Mouse (Mus musculus): ENCODE data around the gene Aldh1l1. TPM values are rescaled to one million over a fixed set of nuclear protein-coding genes. Genes with fewer than 3 reads are reported as not detected.

The Aldh1l1 gene
- polyA plus RNA-seq, 1 experiment from 2014 or later, result 1.2 TPM

GRCm38 (mm10) chr6:90582331-90582730 is 96.1 kb downstream of the Aldh1l1 start:
- Histone ChIP-seq H3K9me3 (ENCODE audit: control insufficient read depth, low read length) (no peaks in the 10 kb centered on the region), H3K4me2 (ENCODE audit: low read depth, low read length, severe bottlenecking) (no peak overlapping the region), H3K27me3 (ENCODE audit: control insufficient read depth, insufficient read depth, low read length) (no peaks in the 10 kb centered on the region), H3K4me1 (replicated peaks; ENCODE audit: control insufficient read depth, insufficient read depth, low read length) (no peaks in the 10 kb centered on the region), H3K27ac (ENCODE audit: low read depth, low read length) (no peak overlapping the region), H3K9ac (ENCODE audit: low read length) (no peak overlapping the region), H3K36me3 (ENCODE audit: control insufficient read depth, insufficient read depth, low read length) (no peaks in the 10 kb centered on the region), H3K4me3 (ENCODE audit: low read depth, low read length) (no peak overlapping the region)
- WGBS, result 77% methylated on average over 2 of the region's 2 CpGs
- DNase-seq (ENCODE audit: low spot score) (no peak), ATAC-seq (replicated peaks; ENCODE audit: low FRiP score) (no peak)

GRCm38 (mm10) chr6:90588113-90588512 is 101.9 kb downstream of the Aldh1l1 start:
- ATAC-seq (replicated peaks; ENCODE audit: low FRiP score) (no peak), DNase-seq (ENCODE audit: low spot score) (no peak)
- Histone ChIP-seq H3K9me3 (ENCODE audit: control insufficient read depth, low read length) (no peaks in the 10 kb centered on the region), H3K4me3 (ENCODE audit: low read depth, low read length) (no peak overlapping the region), H3K4me2 (ENCODE audit: low read depth, low read length, severe bottlenecking) (no peak overlapping the region), H3K9ac (ENCODE audit: low read length) (no peak overlapping the region), H3K36me3 (ENCODE audit: control insufficient read depth, insufficient read depth, low read length) (no peaks in the 10 kb centered on the region), H3K27me3 (ENCODE audit: control insufficient read depth, insufficient read depth, low read length) (no peaks in the 10 kb centered on the region), H3K4me1 (replicated peaks; ENCODE audit: control insufficient read depth, insufficient read depth, low read length) (no peaks in the 10 kb centered on the region), H3K27ac (ENCODE audit: low read depth, low read length) (no peak overlapping the region)
- 72% methylated on average over 5 of the region's 5 CpGs for WGBS

GRCm38 (mm10) chr6:90590707-90591106 is 104.5 kb downstream of the Aldh1l1 start:
- WGBS, result 78% methylated on average over 1 of the region's 1 CpGs
- no peaks in the 10 kb centered on the region for H3K4me1 ChIP-seq (replicated peaks; ENCODE audit: control insufficient read depth, insufficient read depth, low read length)
- H3K36me3 ChIP-seq (ENCODE audit: control insufficient read depth, insufficient read depth, low read length), result no peaks in the 10 kb centered on the region
- H3K27me3 ChIP-seq (ENCODE audit: control insufficient read depth, insufficient read depth, low read length), result no peaks in the 10 kb centered on the region
- H3K9me3 ChIP-seq (ENCODE audit: control insufficient read depth, low read length), result no peaks in the 10 kb centered on the region
- no peak overlapping the region for H3K9ac ChIP-seq (ENCODE audit: low read length)
- ATAC-seq (replicated peaks; ENCODE audit: low FRiP score), result no peak
- DNase-seq (ENCODE audit: low spot score), result no peak
- H3K4me3 ChIP-seq (ENCODE audit: low read depth, low read length), result no peak overlapping the region
- H3K4me2 ChIP-seq (ENCODE audit: low read depth, low read length, severe bottlenecking), result no peak overlapping the region
- H3K27ac ChIP-seq (ENCODE audit: low read depth, low read length), result no peak overlapping the region

- Histone ChIP-seq H3K9me3 (ENCODE audit: control insufficient read depth, low read length) (no peaks in the 10 kb centered on the region), H3K27ac (ENCODE audit: low read depth, low read length) (no peak overlapping the region), H3K4me1 (replicated peaks; ENCODE audit: control insufficient read depth, insufficient read depth, low read length) (no peaks in the 10 kb centered on the region), H3K27me3 (ENCODE audit: control insufficient read depth, insufficient read depth, low read length) (no peaks in the 10 kb centered on the region), H3K4me3 (ENCODE audit: low read depth, low read length) (no peak overlapping the region), H3K36me3 (ENCODE audit: control insufficient read depth, insufficient read depth, low read length) (no peaks in the 10 kb centered on the region), H3K9ac (ENCODE audit: low read length) (no peak overlapping the region), H3K4me2 (ENCODE audit: low read depth, low read length, severe bottlenecking) (no peak overlapping the region)
- ATAC-seq (replicated peaks; ENCODE audit: low FRiP score) (no peak), DNase-seq (ENCODE audit: low spot score) (no peak)
- 77% methylated on average over 1 of the region's 1 CpGs for WGBS
Observed at GRCm38 (mm10) chr6:90594972-90595371, 108.7 kb downstream of the Aldh1l1 start.

GRCm38 (mm10) chr6:90597060-90597459 is 110.8 kb downstream of the Aldh1l1 start:
- Histone ChIP-seq H3K9ac (ENCODE audit: low read length) (no peak overlapping the region), H3K36me3 (ENCODE audit: control insufficient read depth, insufficient read depth, low read length) (no peaks in the 10 kb centered on the region), H3K4me2 (ENCODE audit: low read depth, low read length, severe bottlenecking) (no peak overlapping the region), H3K9me3 (ENCODE audit: control insufficient read depth, low read length) (no peaks in the 10 kb centered on the region), H3K27me3 (ENCODE audit: control insufficient read depth, insufficient read depth, low read length) (no peaks in the 10 kb centered on the region), H3K4me1 (replicated peaks; ENCODE audit: control insufficient read depth, insufficient read depth, low read length) (no peaks in the 10 kb centered on the region), H3K27ac (ENCODE audit: low read depth, low read length) (no peak overlapping the region), H3K4me3 (ENCODE audit: low read depth, low read length) (no peak overlapping the region)
- no peak for ATAC-seq (replicated peaks; ENCODE audit: low FRiP score)
- DNase-seq (ENCODE audit: low spot score), result no peak
- WGBS, result 92% methylated on average over 4 of the region's 4 CpGs

GRCm38 (mm10) chr6:90597592-90597991 is 111.4 kb downstream of the Aldh1l1 start:
- no peak overlapping the region for H3K27ac ChIP-seq (ENCODE audit: low read depth, low read length)
- H3K36me3 ChIP-seq (ENCODE audit: control insufficient read depth, insufficient read depth, low read length), result no peaks in the 10 kb centered on the region
- no peak overlapping the region for H3K9ac ChIP-seq (ENCODE audit: low read length)
- H3K9me3 ChIP-seq (ENCODE audit: control insufficient read depth, low read length), result no peaks in the 10 kb centered on the region
- H3K27me3 ChIP-seq (ENCODE audit: control insufficient read depth, insufficient read depth, low read length), result no peaks in the 10 kb centered on the region
- no peaks in the 10 kb centered on the region for H3K4me1 ChIP-seq (replicated peaks; ENCODE audit: control insufficient read depth, insufficient read depth, low read length)
- WGBS, result 87% methylated on average over 2 of the region's 2 CpGs
- no peak overlapping the region for H3K4me3 ChIP-seq (ENCODE audit: low read depth, low read length)
- no peak for DNase-seq (ENCODE audit: low spot score)
- no peak for ATAC-seq (replicated peaks; ENCODE audit: low FRiP score)
- H3K4me2 ChIP-seq (ENCODE audit: low read depth, low read length, severe bottlenecking), result no peak overlapping the region

GRCm38 (mm10) chr6:90598197-90598596 is 112.0 kb downstream of the Aldh1l1 start:
- Histone ChIP-seq H3K9ac (ENCODE audit: low read length) (no peak overlapping the region), H3K4me1 (replicated peaks; ENCODE audit: control insufficient read depth, insufficient read depth, low read length) (no peaks in the 10 kb centered on the region), H3K4me3 (ENCODE audit: low read depth, low read length) (no peak overlapping the region), H3K27me3 (ENCODE audit: control insufficient read depth, insufficient read depth, low read length) (no peaks in the 10 kb centered on the region), H3K27ac (ENCODE audit: low read depth, low read length) (no peak overlapping the region), H3K9me3 (ENCODE audit: control insufficient read depth, low read length) (no peaks in the 10 kb centered on the region), H3K36me3 (ENCODE audit: control insufficient read depth, insufficient read depth, low read length) (no peaks in the 10 kb centered on the region), H3K4me2 (ENCODE audit: low read depth, low read length, severe bottlenecking) (no peak overlapping the region)
- 89% methylated on average over 6 of the region's 6 CpGs for WGBS
- no peak for ATAC-seq (replicated peaks; ENCODE audit: low FRiP score)
- DNase-seq (ENCODE audit: low spot score), result no peak

GRCm38 (mm10) chr6:90600351-90600750 is 114.1 kb downstream of the Aldh1l1 start:
- Histone ChIP-seq H3K27me3 (ENCODE audit: control insufficient read depth, insufficient read depth, low read length) (no peaks in the 10 kb centered on the region), H3K4me1 (replicated peaks; ENCODE audit: control insufficient read depth, insufficient read depth, low read length) (0 out of 2 replicates have a peak, but pooled peaks cover 2% of the 10 kb centered on the region), H3K4me2 (ENCODE audit: low read depth, low read length, severe bottlenecking) (no peak overlapping the region), H3K9ac (ENCODE audit: low read length) (no peak overlapping the region), H3K36me3 (ENCODE audit: control insufficient read depth, insufficient read depth, low read length) (no peaks in the 10 kb centered on the region), H3K9me3 (ENCODE audit: control insufficient read depth, low read length) (no peaks in the 10 kb centered on the region), H3K27ac (ENCODE audit: low read depth, low read length) (no peak overlapping the region), H3K4me3 (ENCODE audit: low read depth, low read length) (no peak overlapping the region)
- DNase-seq (ENCODE audit: low spot score) (no peak), ATAC-seq (replicated peaks; ENCODE audit: low FRiP score) (no peak)
- WGBS, result 82% methylated on average over 4 of the region's 4 CpGs

- Histone ChIP-seq H3K4me3 (ENCODE audit: low read depth, low read length) (no peak overlapping the region), H3K9ac (ENCODE audit: low read length) (no peak overlapping the region), H3K9me3 (ENCODE audit: control insufficient read depth, low read length) (no peaks in the 10 kb centered on the region), H3K27me3 (ENCODE audit: control insufficient read depth, insufficient read depth, low read length) (peaks cover 5% of the 10 kb centered on the region; the same call in 1 of the 2 replicates), H3K27ac (ENCODE audit: low read depth, low read length) (no peak overlapping the region), H3K36me3 (ENCODE audit: control insufficient read depth, insufficient read depth, low read length) (no peaks in the 10 kb centered on the region), H3K4me1 (replicated peaks; ENCODE audit: control insufficient read depth, insufficient read depth, low read length) (0 out of 2 replicates have a peak, but pooled peaks cover 2% of the 10 kb centered on the region), H3K4me2 (ENCODE audit: low read depth, low read length, severe bottlenecking) (no peak overlapping the region)
- DNase-seq (ENCODE audit: low spot score) (no peak), ATAC-seq (replicated peaks; ENCODE audit: low FRiP score) (no peak)
- 60% methylated on average over 7 of the region's 7 CpGs for WGBS
Observed at GRCm38 (mm10) chr6:90601736-90602135, 115.5 kb downstream of the Aldh1l1 start.

Data from forebrain, embryonic 11.5 days (tissue).